Mouse (Mus musculus) liver, embryonic 14.5 days (tissue): ENCODE measurements at regions not wholly inside any gene's neighbourhood (a gene's known extent, or its start where the extent isn't known, plus 50 kb on each side); places are given as distances from the start of the nearest gene placed in this dataset.

Experiments used
- CTCF ChIP-seq: IDR thresholded peaks from 2 replicates; pipeline ENCODE4 v1.5.1; 2016; ENCODE audit warnings: antibody characterized with exemption, low read depth, control low read depth
- EP300 ChIP-seq: IDR thresholded peaks from 2 replicates; pipeline ENCODE4 v1.6.1; 2016; ENCODE audit warnings: antibody characterized with exemption, low read depth

- TF ChIP-seq CTCF = no peak
- no peak for TF ChIP-seq EP300
These were observed 51.3 kb upstream of the Arid1b start for GRCm38 (mm10) chr17:4942868-4943267.
